7 mouse cellular contexts compared by ENCODE assay signal in genomic region chr13:6633524-6633923, GRCm38 (mm10). TPM values are rescaled to one million over a fixed set of nuclear protein-coding genes. Genes with fewer than 3 reads are reported as not detected.
A peak's percentile ranks its signal among the peaks of the same experiment; 100 is the strongest.
DNase-seq lines count a peak whose midpoint lies in the region; TF ChIP-seq lines count a peak whose summit lies in the region.

No protein-coding gene starts in this region.

- 24% methylated on average over 7 of the region's 7 CpGs for WGBS in small intestine, adult 2 months

- peak overlapping the region; percentile 78 for H3K27ac ChIP-seq in small intestine, adult 2 months (ENCODE audit: insufficient read depth, low read depth, low read length)

- H3K4me3 ChIP-seq in small intestine, adult 2 months (ENCODE audit: low read depth, low read length) = no peak overlapping the region

- no peak for TF ChIP-seq CTCF in small intestine, adult 2 months (IDR thresholded peaks at IDR 0.05; ENCODE audit: extremely low read depth, insufficient read length, insufficient replicate concordance, low read depth, low read length)

- no peaks in the 10 kb centered on the region for H3K27me3 ChIP-seq in small intestine, adult 2 months (ENCODE audit: control insufficient read depth, insufficient read depth, low read length)

- peak; percentile 27 to 53 for DNase-seq in spleen, adult 18-20 months
- DNase-seq in spleen, postnatal 14 days (ENCODE audit: low spot score in 2 of 2) = no peak
- DNase-seq in heart, adult 18-20 months = peak; percentile 70 to 74
- DNase-seq in kidney, postnatal 14 days = peak; percentile 52
- DNase-seq in layer of hippocampus, postnatal 10 days (ENCODE audit: low spot score in 2 of 2) = no peak
- DNase-seq in layer of hippocampus, postnatal 36 days = no peak

- peaks cover 21% of the 10 kb centered on the region for H3K36me3 ChIP-seq in small intestine, adult 2 months (ENCODE audit: control insufficient read depth, insufficient read depth, low read length)

- TF ChIP-seq POLR2A in small intestine, adult 2 months (IDR thresholded peaks at IDR 0.05; ENCODE audit: low read depth, low read length) = no peak

- peaks cover 48% of the 10 kb centered on the region for H3K4me1 ChIP-seq in small intestine, adult 2 months (ENCODE audit: control insufficient read depth, insufficient read depth, insufficient read length, low read length)

RNA-seq across cellular contexts. Expression of gene Pfkp, which starts 15.1 kb away (rescaled TPM):
- total RNA-seq in heart, adult 18-20 months (2021) = 10 to 100 TPM; 34.3 to 38.6 TPM
- polyA plus RNA-seq in small intestine, adult 2 months (2012; rRNA removed) = 37.4 and 159 TPM in 2 replicates
- 100 to 1,000 TPM; 323 to 335 TPM for total RNA-seq in layer of hippocampus, postnatal 10 days (2021)
- total RNA-seq in layer of hippocampus, postnatal 36 days (2021) = 100 to 1,000 TPM; 199 to 210 TPM

Comparison
In these comparisons a context has a peak if more than half of its experiments do, and no peak if none do; other contexts are left out.
1. DNase-seq: peak in spleen, adult 18-20 months (2 of 2), heart, adult 18-20 months (2 of 2) and kidney, postnatal 14 days (single experiment); none in spleen, postnatal 14 days (0 of 2), layer of hippocampus, postnatal 10 days (0 of 2) and layer of hippocampus, postnatal 36 days (0 of 2).
2. RNA of gene Pfkp, which starts 15.1 kb away (total RNA-seq): 323 to 335 TPM in layer of hippocampus, postnatal 10 days and 199 to 210 TPM in layer of hippocampus, postnatal 36 days; 34.3 to 38.6 TPM in heart, adult 18-20 months; every median in the first group is over 4 times any median in the second.